Mouse (Mus musculus) stomach, embryonic 14.5 days (tissue): ENCODE measurements around the gene Fam166a. TPM values are rescaled to one million over a fixed set of nuclear protein-coding genes. Genes with fewer than 3 reads are reported as not detected.

Experiments used
- ATAC-seq: fragments of 200-750 bp; cut with Nextera tagmentation; 2 replicates; pipeline ENCODE4 v1.8.0; 2017; ENCODE audit warnings: low read depth, moderate TSS enrichment; ENCODE audit not compliant: insufficient number of reproducible peaks, insufficient read depth, low FRiP score
- H3K27ac ChIP-seq: fragments of 300-500 bp; sonication (generic); 2 replicates; pipeline ENCODE4 v1.5.1; 2014; ENCODE audit warnings: mild to moderate bottlenecking, low read length, moderate library complexity, mixed read lengths
- H3K27me3 ChIP-seq: fragments of 300-500 bp; sonication (generic); 2 replicates; pipeline ENCODE4 v1.6.1; 2014; ENCODE audit warnings: low read length, control low read depth, mixed read lengths; ENCODE audit not compliant: control insufficient read depth, insufficient read depth
- H3K36me3 ChIP-seq: fragments of 300-500 bp; sonication (generic); 2 replicates; pipeline ENCODE4 v1.6.1; 2014; ENCODE audit warnings: mild to moderate bottlenecking, control low read depth, low read length, moderate library complexity, mixed read lengths; ENCODE audit not compliant: control insufficient read depth, insufficient read depth
- H3K4me1 ChIP-seq: fragments of 300-500 bp; sonication (generic); 2 replicates; pipeline ENCODE4 v1.6.1; 2014; ENCODE audit warnings: low read length, control low read depth, mixed read lengths; ENCODE audit not compliant: control insufficient read depth, insufficient read depth
- H3K4me2 ChIP-seq: fragments of 300-500 bp; sonication (generic); replicated peaks from 2 replicates; pipeline ENCODE4 v1.6.1; 2014; ENCODE audit warnings: low read depth, low read length, control low read depth
- H3K4me3 ChIP-seq: fragments of 300-500 bp; sonication (generic); 2 replicates; pipeline ENCODE4 v1.5.1; 2014; ENCODE audit warnings: low read depth, low read length, control low read depth
- H3K9ac ChIP-seq: fragments of 300-500 bp; sonication (generic); replicated peaks from 2 replicates; pipeline ENCODE4 v1.6.1; 2014; ENCODE audit warnings: low read depth, mild to moderate bottlenecking, control low read depth, low read length, moderate library complexity, mixed read lengths
- H3K9me3 ChIP-seq: fragments of 300-500 bp; sonication (generic); 2 replicates; pipeline ENCODE4 v1.6.1; 2016; ENCODE audit warnings: low read depth, low read length, control low read depth; ENCODE audit not compliant: control insufficient read depth
- WGBS: fragments of 180-500 bp; shearing (Covaris S2); extraction: QIAGEN DNeasy Blood & Tissue Kit; methylation state at CpG from one replicate; pipeline ENCODE4 v1.1.7; 2014; 5-methylcytosine and 5-hydroxymethylcytosine counted together
- polyA plus RNA-seq: library from polyadenylated mRNA; unstranded; fragments of >200 nt; fragmentation: Nextera tagmentation; extraction: Ambion mirVana; gene quantifications from 2 replicates; pipeline ENCODE4 v1.2.1, GENCODE M21; 2014

Fam166a gene
- not detected in 2 replicates for polyA plus RNA-seq

DNA sequence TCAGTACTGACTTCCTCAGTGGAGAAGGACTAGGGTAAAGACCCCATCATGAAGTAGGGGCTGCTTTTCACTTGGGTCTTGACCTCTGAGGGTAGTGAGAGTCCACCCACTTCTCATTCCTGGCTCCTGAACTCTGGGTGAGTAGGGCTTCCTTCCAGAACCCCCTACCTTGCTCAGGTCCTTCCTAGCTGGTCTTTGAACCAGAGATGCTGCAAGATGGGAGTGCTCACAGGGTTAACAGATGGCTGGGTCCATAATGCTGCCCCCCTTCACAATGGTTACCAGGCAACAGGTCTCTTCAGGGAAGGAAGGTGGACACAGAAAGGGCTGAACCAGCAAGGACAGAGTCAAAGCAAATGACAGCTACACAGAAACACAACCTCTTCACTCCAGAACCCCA, at the start of gene Fam166a:
Fam166a (plus strand) TSS at position 301 of the 400 bp plus-strand sequence.
- Histone ChIP-seq H3K4me2 (no peak within 1 kb of the TSS), H3K9me3 (no peaks in the 10 kb centered on the region), H3K4me1 (peaks cover 2% of the 10 kb centered on the region; the same call in 1 of the 2 replicates), H3K27me3 (no peaks in the 10 kb centered on the region), H3K9ac (no peak within 1 kb of the TSS), H3K4me3 (no peak within 1 kb of the TSS), H3K27ac (no peak within 1 kb of the TSS), H3K36me3 (peaks cover 6% of the 10 kb centered on the region)
- no peak for ATAC-seq

DNA sequence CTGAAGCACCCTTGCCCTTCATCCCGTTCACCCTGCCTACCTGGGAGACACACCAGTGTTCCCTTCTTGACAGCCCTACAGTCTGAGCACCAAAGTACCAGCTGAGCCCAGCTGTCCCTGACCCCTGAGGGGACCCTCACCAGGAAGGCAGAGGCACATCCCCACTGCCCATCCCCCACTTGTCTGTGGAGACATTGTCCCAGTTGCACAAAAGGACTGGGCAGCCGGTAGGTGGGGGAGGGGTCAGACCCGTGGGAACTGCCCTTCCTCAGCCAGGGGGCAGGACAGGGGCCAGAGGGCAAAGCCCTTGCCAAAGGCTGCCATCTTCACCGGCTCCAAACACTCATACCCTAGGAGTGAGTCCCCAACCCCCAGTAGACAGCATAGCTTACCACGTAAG, 48.8 kb upstream of the Fam166a start:
- no peak overlapping the region for H3K9ac ChIP-seq
- H3K4me1 ChIP-seq: peaks cover 16% of the 10 kb centered on the region
- WGBS: 36% methylated on average over 5 of the region's 5 CpGs
- no peak overlapping the region for H3K4me2 ChIP-seq
- H3K27ac ChIP-seq: no peak overlapping the region
- no peak overlapping the region for H3K4me3 ChIP-seq
- no peaks in the 10 kb centered on the region for H3K36me3 ChIP-seq
- no peak for ATAC-seq
- no peaks in the 10 kb centered on the region for H3K27me3 ChIP-seq
- H3K9me3 ChIP-seq: no peaks in the 10 kb centered on the region

DNA sequence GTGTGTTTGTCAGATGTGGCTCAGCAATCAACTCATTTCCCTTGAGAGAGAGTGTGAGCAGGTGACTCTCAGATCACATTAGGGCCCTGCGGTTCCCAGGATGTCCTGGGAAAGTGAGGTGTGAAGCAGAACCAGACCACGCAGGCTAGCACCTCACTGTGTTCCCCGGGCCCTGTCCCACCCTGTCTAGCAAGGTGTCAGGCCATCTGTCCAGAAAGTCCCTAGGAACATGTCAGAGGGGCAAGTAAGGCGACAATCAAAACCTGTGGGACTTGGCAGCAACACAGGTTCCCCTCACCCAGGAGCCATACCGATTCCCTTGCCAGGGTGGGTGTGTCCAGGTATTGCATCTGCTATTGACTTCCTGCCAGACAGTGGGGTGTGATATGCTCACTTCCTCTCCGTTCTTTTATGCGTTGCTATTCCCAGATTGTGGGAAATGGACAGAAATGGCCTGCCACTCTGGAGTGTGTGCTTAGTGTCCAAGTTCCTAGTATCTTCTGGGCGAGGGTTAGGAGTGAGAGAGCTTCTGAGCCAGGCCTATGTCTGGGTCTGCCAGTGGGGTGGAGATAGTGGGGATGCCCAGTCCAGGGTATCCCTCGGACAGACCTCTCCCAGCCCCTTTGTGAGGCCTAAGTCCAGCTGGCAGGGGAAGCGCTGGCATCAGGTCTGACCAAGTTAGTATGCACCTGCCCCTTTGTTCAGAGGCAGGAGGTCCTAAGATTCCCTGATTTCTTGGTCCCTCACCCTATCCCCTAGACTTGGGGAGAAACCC, 48.0 kb upstream of the Fam166a start:
- no peaks in the 10 kb centered on the region for H3K9me3 ChIP-seq
- H3K4me3 ChIP-seq: no peak overlapping the region
- H3K27ac ChIP-seq: no peak overlapping the region
- H3K36me3 ChIP-seq: no peaks in the 10 kb centered on the region
- H3K4me1 ChIP-seq: peaks cover 19% of the 10 kb centered on the region
- no peak overlapping the region for H3K9ac ChIP-seq
- 60% methylated on average over 10 of the region's 10 CpGs for WGBS
- ATAC-seq: no peak
- no peak overlapping the region for H3K4me2 ChIP-seq
- H3K27me3 ChIP-seq: no peaks in the 10 kb centered on the region

DNA sequence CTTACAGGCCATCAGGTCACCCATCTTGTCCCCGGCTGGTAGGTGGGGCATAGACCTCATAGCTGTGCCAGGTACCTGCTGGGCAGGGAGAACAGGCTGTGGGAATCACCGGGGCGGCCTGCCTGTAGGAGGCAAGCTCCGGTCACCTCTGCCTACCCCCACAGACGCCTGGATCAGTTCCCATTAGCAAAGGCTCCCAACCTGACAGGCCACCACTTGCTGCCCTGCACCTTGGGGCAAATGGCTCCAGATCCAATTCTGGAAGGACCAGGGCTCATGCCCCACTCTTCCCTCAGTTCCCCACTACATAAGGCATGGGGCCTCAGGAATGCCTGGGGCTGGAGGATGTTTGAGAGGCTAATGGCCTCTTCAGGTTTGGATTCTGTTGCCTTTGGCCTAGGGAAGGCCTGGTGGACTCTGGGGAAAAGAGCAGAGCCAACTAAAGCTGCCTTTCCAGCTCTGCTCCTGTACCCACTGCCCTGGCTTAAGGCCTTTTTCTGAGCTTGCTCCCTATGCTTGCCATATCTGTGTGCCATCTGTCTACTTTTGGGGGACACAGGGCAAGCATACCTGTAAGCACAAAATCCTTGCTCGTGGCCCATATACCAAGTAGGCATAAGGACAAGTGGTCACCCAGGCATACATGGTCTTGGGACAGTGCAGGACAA, 47.3 kb upstream of the Fam166a start:
- no peak overlapping the region for H3K9ac ChIP-seq
- H3K4me2 ChIP-seq: no peak overlapping the region
- H3K9me3 ChIP-seq: no peaks in the 10 kb centered on the region
- WGBS: 84% methylated on average over 6 of the region's 6 CpGs
- ATAC-seq: no peak
- H3K27me3 ChIP-seq: no peaks in the 10 kb centered on the region
- no peak overlapping the region for H3K27ac ChIP-seq
- H3K4me1 ChIP-seq: peaks cover 19% of the 10 kb centered on the region
- no peak overlapping the region for H3K4me3 ChIP-seq
- H3K36me3 ChIP-seq: no peaks in the 10 kb centered on the region

DNA sequence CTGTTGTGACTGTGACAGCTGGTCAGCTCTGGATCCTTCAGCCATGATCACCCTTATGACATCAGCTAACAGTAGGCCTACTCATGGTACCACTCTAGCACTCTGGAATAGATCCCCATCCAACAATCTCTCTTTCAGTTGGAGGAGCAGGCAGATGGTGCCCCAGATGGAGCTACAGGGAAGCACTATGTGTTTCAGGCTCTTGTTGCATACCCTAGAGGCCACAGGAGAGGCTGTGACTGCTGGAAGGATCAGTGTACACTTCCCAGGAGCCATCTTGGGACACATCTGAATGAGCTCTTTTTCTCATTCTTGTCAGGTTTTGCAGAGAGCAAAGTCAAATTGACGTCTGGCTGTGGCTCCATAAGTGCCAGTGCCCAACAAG, 46.8 kb upstream of the Fam166a start:
- Histone ChIP-seq H3K4me1 (peaks cover 22% of the 10 kb centered on the region), H3K4me3 (no peak overlapping the region), H3K27me3 (no peaks in the 10 kb centered on the region), H3K9ac (no peak overlapping the region), H3K27ac (no peak overlapping the region), H3K36me3 (no peaks in the 10 kb centered on the region), H3K9me3 (no peaks in the 10 kb centered on the region), H3K4me2 (no peak overlapping the region)
- 62% methylated on average over 1 of the region's 1 CpGs for WGBS
- ATAC-seq: no peak

DNA sequence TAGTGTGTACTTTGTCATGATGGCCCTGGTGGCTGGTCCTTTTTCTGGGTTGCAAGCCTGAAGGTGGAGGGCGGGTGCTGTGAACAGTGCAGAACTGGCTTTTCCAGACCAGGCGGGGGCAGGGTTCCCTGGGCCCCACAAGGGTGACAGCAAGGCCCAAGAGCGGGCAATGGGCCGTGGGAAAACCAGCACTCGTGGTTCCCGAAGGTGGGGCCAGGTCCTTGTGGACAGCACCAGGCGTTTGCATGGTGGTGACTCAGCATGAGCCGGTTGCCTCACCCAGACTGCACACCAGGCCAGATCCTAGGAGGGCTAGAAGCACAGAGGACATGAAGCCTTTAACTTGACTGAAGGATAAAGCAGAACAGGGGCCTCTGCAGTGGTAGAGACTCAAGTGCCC, 45.9 kb upstream of the Fam166a start:
- no peak for ATAC-seq
- H3K27me3 ChIP-seq: no peaks in the 10 kb centered on the region
- H3K9me3 ChIP-seq: no peaks in the 10 kb centered on the region
- no peak overlapping the region for H3K4me2 ChIP-seq
- H3K36me3 ChIP-seq: no peaks in the 10 kb centered on the region
- peak overlapping the region; percentile 15; the same call in 1 of the 2 replicates for H3K27ac ChIP-seq
- peaks cover 24% of the 10 kb centered on the region for H3K4me1 ChIP-seq
- 62% methylated on average over 8 of the region's 8 CpGs for WGBS
- H3K4me3 ChIP-seq: no peak overlapping the region
- no peak overlapping the region for H3K9ac ChIP-seq

DNA sequence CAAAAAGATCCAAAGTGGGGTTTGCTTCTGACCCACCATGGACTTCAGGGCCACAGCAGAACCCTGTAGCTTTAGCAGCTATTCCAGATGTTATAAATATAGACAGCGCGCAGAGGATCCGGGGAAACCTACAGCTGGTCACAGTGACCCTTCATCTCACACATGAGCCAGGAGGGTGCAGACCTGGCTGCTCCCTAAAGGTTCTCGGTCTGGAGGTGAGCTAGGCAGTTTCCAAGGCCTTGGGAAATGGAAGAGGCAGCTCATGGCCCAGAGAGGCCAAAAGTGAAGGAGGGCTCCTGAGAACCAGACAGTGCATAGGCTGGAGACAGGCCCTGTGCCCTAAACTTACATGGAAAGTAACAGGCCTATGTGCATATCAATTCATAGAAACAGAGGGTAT, 44.7 kb upstream of the Fam166a start:
- Histone ChIP-seq H3K9me3 (no peaks in the 10 kb centered on the region), H3K27me3 (no peaks in the 10 kb centered on the region; the same call in 1 of the 2 replicates), H3K36me3 (no peaks in the 10 kb centered on the region), H3K4me1 (peaks cover 28% of the 10 kb centered on the region), H3K27ac (no peak overlapping the region), H3K4me2 (no peak overlapping the region), H3K9ac (no peak overlapping the region), H3K4me3 (no peak overlapping the region)
- ATAC-seq: no peak
- WGBS: 92% methylated on average over 4 of the region's 4 CpGs

DNA sequence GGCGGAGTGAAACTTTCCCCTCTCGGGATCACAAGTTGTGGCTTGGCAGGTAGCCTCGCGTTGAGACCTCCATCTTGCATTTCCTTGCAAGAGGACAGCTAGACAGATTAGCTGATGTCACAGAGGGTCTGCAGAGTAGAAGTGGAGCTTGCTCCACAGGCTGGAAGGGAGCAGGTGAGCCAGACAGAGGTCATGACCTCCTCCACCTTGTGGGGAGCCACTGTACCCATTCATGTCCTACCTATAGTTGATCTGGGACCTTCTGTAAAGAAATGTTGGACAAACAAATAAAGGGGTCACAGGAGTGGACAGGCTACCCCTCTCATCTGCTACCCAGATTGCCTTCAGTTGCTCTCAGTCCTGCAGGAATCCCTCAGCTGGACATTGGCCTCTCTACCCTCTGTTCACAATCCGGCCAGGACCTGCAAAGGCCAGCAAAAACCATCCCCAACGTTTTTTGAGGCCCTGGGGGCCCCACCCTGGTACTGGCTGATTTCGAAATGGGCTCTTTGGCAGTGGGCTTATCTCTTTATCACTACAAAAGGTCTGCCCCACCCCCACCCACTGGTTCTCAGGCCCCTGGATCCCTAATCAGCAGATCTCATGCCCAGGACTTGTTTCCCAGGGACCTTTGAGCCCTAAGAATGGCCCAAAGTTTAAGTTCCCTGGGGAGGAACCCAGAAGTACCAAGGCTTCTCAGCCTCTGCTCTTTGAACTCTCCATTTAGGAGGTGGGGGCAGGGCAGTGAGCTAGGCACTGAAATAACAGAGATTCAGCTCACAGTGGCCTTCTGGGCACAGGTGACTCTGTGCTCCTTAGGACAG, 43.5 kb upstream of the Fam166a start:
- H3K4me3 ChIP-seq: no peak overlapping the region
- no peak overlapping the region for H3K27ac ChIP-seq
- H3K4me2 ChIP-seq: no peak overlapping the region

More for the DNA sequence above, 43.5 kb upstream of the Fam166a start:
- Histone ChIP-seq H3K36me3 (no peaks in the 10 kb centered on the region), H3K9ac (no peak overlapping the region), H3K27me3 (peaks cover under 1% of the 10 kb centered on the region), H3K4me1 (peaks cover 29% of the 10 kb centered on the region), H3K9me3 (no peaks in the 10 kb centered on the region)
- WGBS: 50% methylated on average over 7 of the region's 7 CpGs
- ATAC-seq: no peak
